Mouse (Mus musculus): ENCODE results near the gene Gpr108.

Gpr108 gene

GRCm38 (mm10) chr17:57243650-57244370 lies 4.4 kb downstream of the Gpr108 start:
- DNase-seq: no peak

GRCm38 (mm10) chr17:57237181-57237580 lies 11.1 kb downstream of the Gpr108 start:
- DNase-seq: no peak

- no peak for DNase-seq
Observed at GRCm38 (mm10) chr17:57235803-57236202, 12.4 kb downstream of the Gpr108 start.

GRCm38 (mm10) chr17:57234254-57234928 lies 13.9 kb downstream of the Gpr108 start:
- no peak for DNase-seq

- DNase-seq: no peak
Observed at GRCm38 (mm10) chr17:57233038-57233437, 15.2 kb downstream of the Gpr108 start.

GRCm38 (mm10) chr17:57232200-57232599 lies 16.0 kb downstream of the Gpr108 start:
- no peak for DNase-seq

- no peak for DNase-seq
Observed at GRCm38 (mm10) chr17:57231321-57231771, 16.9 kb downstream of the Gpr108 start.

- no peak for DNase-seq
Observed at GRCm38 (mm10) chr17:57230728-57231125, 17.5 kb downstream of the Gpr108 start.

GRCm38 (mm10) chr17:57229851-57230727 lies 18.2 kb downstream of the Gpr108 start:
- no peak for DNase-seq

GRCm38 (mm10) chr17:57228873-57229272 lies 19.4 kb downstream of the Gpr108 start:
- no peak for DNase-seq

GRCm38 (mm10) chr17:57228014-57228413 lies 20.2 kb downstream of the Gpr108 start, which contains the start of gene C3:
Gene C3 (minus strand): TSS chr17:57228136.
- no peak for DNase-seq

GRCm38 (mm10) chr17:57227468-57227867 lies 20.8 kb downstream of the Gpr108 start:
- no peak for DNase-seq

- no peak for DNase-seq
Observed at GRCm38 (mm10) chr17:57223313-57223712, 24.9 kb downstream of the Gpr108 start.

- DNase-seq: no peak
Observed at GRCm38 (mm10) chr17:57221911-57222310, 26.3 kb downstream of the Gpr108 start.

GRCm38 (mm10) chr17:57219884-57220207 lies 28.4 kb downstream of the Gpr108 start:
- DNase-seq: no peak

GRCm38 (mm10) chr17:57219167-57219883 lies 28.9 kb downstream of the Gpr108 start:
- peak; percentile 51 for DNase-seq

GRCm38 (mm10) chr17:57218335-57218900 lies 29.8 kb downstream of the Gpr108 start:
- DNase-seq: no peak

GRCm38 (mm10) chr17:57214676-57215387 lies 33.4 kb downstream of the Gpr108 start:
- DNase-seq: no peak

- DNase-seq: no peak
Observed at GRCm38 (mm10) chr17:57211501-57211900, 36.7 kb downstream of the Gpr108 start.

- DNase-seq: no peak
Observed at GRCm38 (mm10) chr17:57209330-57209729, 38.9 kb downstream of the Gpr108 start.

- no peak for DNase-seq
Observed at GRCm38 (mm10) chr17:57207938-57208337, 40.3 kb downstream of the Gpr108 start.

All from right cerebral cortex, adult 18-20 months (tissue).